8 mouse cellular contexts compared by ENCODE assay signal in genomic region chr7:92827981-92828380, GRCm38 (mm10). TPM values are rescaled to one million over a fixed set of nuclear protein-coding genes. Genes with fewer than 3 reads are reported as not detected.
DNase-seq lines count a peak whose midpoint lies in the region; ATAC-seq and TF ChIP-seq lines count a peak whose summit lies in the region.

No protein-coding gene starts in this region.

- peak; percentile 69 for TF ChIP-seq CTCF in midbrain, postnatal 0 days (IDR thresholded peaks at IDR 0.05)
- TF ChIP-seq CTCF in kidney, postnatal 0 days (IDR thresholded peaks at IDR 0.05; ENCODE audit: low read depth): peak; percentile 62; the same call in 1 of the 2 replicates

- H3K27ac ChIP-seq in hindbrain, embryonic 16.5 days (ENCODE audit: low read depth, low read length): no peak overlapping the region
- no peak overlapping the region for H3K27ac ChIP-seq in hindbrain, embryonic 10.5 days
- H3K27ac ChIP-seq in midbrain, postnatal 0 days (ENCODE audit: low read depth, low read length): no peak overlapping the region
- no peak overlapping the region for H3K27ac ChIP-seq in midbrain, embryonic 11.5 days (ENCODE audit: low read depth, low read length)
- H3K27ac ChIP-seq in kidney, postnatal 0 days: no peak overlapping the region

- H3K4me3 ChIP-seq in hindbrain, embryonic 16.5 days (ENCODE audit: low read length): no peak overlapping the region
- H3K4me3 ChIP-seq in hindbrain, embryonic 10.5 days: no peak overlapping the region
- H3K4me3 ChIP-seq in midbrain, postnatal 0 days (ENCODE audit: low read depth, low read length): no peak overlapping the region
- no peak overlapping the region for H3K4me3 ChIP-seq in midbrain, embryonic 11.5 days (ENCODE audit: low read depth, low read length)
- no peak overlapping the region for H3K4me3 ChIP-seq in kidney, postnatal 0 days (replicated peaks; ENCODE audit: low read depth, low read length)

- H3K4me2 ChIP-seq in hindbrain, embryonic 16.5 days (ENCODE audit: low read length): no peak overlapping the region
- H3K4me2 ChIP-seq in midbrain, postnatal 0 days (ENCODE audit: low read depth, low read length, poor library complexity, severe bottlenecking): no peak overlapping the region
- no peak overlapping the region for H3K4me2 ChIP-seq in midbrain, embryonic 11.5 days
- no peak overlapping the region for H3K4me2 ChIP-seq in kidney, postnatal 0 days (ENCODE audit: low read length)

- DNase-seq in hindbrain, embryonic 10.5 days (ENCODE audit: low spot score): no peak
- DNase-seq in midbrain, postnatal 0 days (ENCODE audit: low spot score): peak; percentile 63
- DNase-seq in midbrain, embryonic 11.5 days (ENCODE audit: low spot score, missing footprints): no peak
- DNase-seq in kidney, postnatal 0 days (ENCODE audit: low spot score): peak; percentile 61
- DNase-seq in testis, postnatal 14 days (ENCODE audit: low spot score): peak; percentile 19
- no peak for DNase-seq in urinary bladder, adult 2 months (ENCODE audit: low spot score)
- DNase-seq in right cerebral cortex, postnatal 14 days: no peak

- H3K9ac ChIP-seq in hindbrain, embryonic 16.5 days (ENCODE audit: low read depth, low read length): no peak overlapping the region
- H3K9ac ChIP-seq in midbrain, postnatal 0 days (replicated peaks; ENCODE audit: low read length, poor library complexity, severe bottlenecking): no peak overlapping the region
- no peak overlapping the region for H3K9ac ChIP-seq in midbrain, embryonic 11.5 days (ENCODE audit: low read length)
- H3K9ac ChIP-seq in kidney, postnatal 0 days (ENCODE audit: low read depth, low read length): no peak overlapping the region

- H3K36me3 ChIP-seq in hindbrain, embryonic 16.5 days (ENCODE audit: control insufficient read depth, insufficient read depth, low read length): peaks cover 3% of the 10 kb centered on the region; the same call in 1 of the 2 replicates
- H3K36me3 ChIP-seq in hindbrain, embryonic 10.5 days: 0 out of 2 replicates have a peak, but pooled peaks cover under 1% of the 10 kb centered on the region
- no peaks in the 10 kb centered on the region for H3K36me3 ChIP-seq in midbrain, postnatal 0 days (ENCODE audit: insufficient read depth, low read length)
- no peaks in the 10 kb centered on the region for H3K36me3 ChIP-seq in midbrain, embryonic 11.5 days (ENCODE audit: control insufficient read depth, insufficient read depth, low read length)
- H3K36me3 ChIP-seq in kidney, postnatal 0 days (ENCODE audit: insufficient read depth, low read length): no peaks in the 10 kb centered on the region

- H3K9me3 ChIP-seq in hindbrain, embryonic 16.5 days (ENCODE audit: control insufficient read depth, low read length): no peaks in the 10 kb centered on the region
- H3K9me3 ChIP-seq in hindbrain, embryonic 10.5 days: no peaks in the 10 kb centered on the region
- no peaks in the 10 kb centered on the region for H3K9me3 ChIP-seq in midbrain, postnatal 0 days (ENCODE audit: low read length)
- H3K9me3 ChIP-seq in midbrain, embryonic 11.5 days (ENCODE audit: control insufficient read depth, low read length): no peaks in the 10 kb centered on the region
- no peaks in the 10 kb centered on the region for H3K9me3 ChIP-seq in kidney, postnatal 0 days (replicated peaks; ENCODE audit: low read length)

- ATAC-seq in hindbrain, embryonic 16.5 days: peak; percentile 74; the same call in 1 of the 2 replicates
- ATAC-seq in midbrain, postnatal 0 days (ENCODE audit: low FRiP score): no peak
- no peak for ATAC-seq in midbrain, embryonic 11.5 days (ENCODE audit: low FRiP score)
- no peak for ATAC-seq in kidney, postnatal 0 days (replicated peaks; ENCODE audit: low FRiP score, low read depth)

- 46% methylated on average over 3 of the region's 3 CpGs for WGBS in hindbrain, embryonic 16.5 days
- 56% methylated on average over 3 of the region's 3 CpGs for WGBS in hindbrain, embryonic 10.5 days
- WGBS in midbrain, postnatal 0 days: 36% methylated on average over 3 of the region's 3 CpGs
- 60% methylated on average over 3 of the region's 3 CpGs for WGBS in midbrain, embryonic 11.5 days
- 50% methylated on average over 3 of the region's 3 CpGs for WGBS in kidney, postnatal 0 days

- H3K4me1 ChIP-seq in hindbrain, embryonic 16.5 days (ENCODE audit: control insufficient read depth, insufficient read depth, low read depth, low read length): no peaks in the 10 kb centered on the region
- no peaks in the 10 kb centered on the region for H3K4me1 ChIP-seq in hindbrain, embryonic 10.5 days (replicated peaks)
- H3K4me1 ChIP-seq in midbrain, postnatal 0 days (ENCODE audit: insufficient read depth, low read length): no peaks in the 10 kb centered on the region
- no peaks in the 10 kb centered on the region for H3K4me1 ChIP-seq in midbrain, embryonic 11.5 days (ENCODE audit: control insufficient read depth, insufficient read depth, low read length)
- H3K4me1 ChIP-seq in kidney, postnatal 0 days (replicated peaks; ENCODE audit: insufficient read depth, low read length): no peaks in the 10 kb centered on the region

- H3K27me3 ChIP-seq in hindbrain, embryonic 16.5 days (replicated peaks; ENCODE audit: control insufficient read depth, insufficient read depth, low read length): no peaks in the 10 kb centered on the region
- H3K27me3 ChIP-seq in hindbrain, embryonic 10.5 days (ENCODE audit: insufficient read depth, poor library complexity, severe bottlenecking): no peaks in the 10 kb centered on the region
- no peaks in the 10 kb centered on the region for H3K27me3 ChIP-seq in midbrain, postnatal 0 days (ENCODE audit: insufficient read depth, low read length)
- no peaks in the 10 kb centered on the region for H3K27me3 ChIP-seq in midbrain, embryonic 11.5 days (ENCODE audit: control insufficient read depth, insufficient read depth, low read length)
- H3K27me3 ChIP-seq in kidney, postnatal 0 days (ENCODE audit: insufficient read depth, low read length): no peaks in the 10 kb centered on the region

RNA-seq across cellular contexts. Expression of gene Ddias, which starts 46.1 kb away (rescaled TPM):
- 4.5 and 5.3 TPM in 2 replicates for polyA plus RNA-seq in hindbrain, embryonic 16.5 days (2015; fragmentation: Nextera tagmentation; extraction: Ambion mirVana)
- polyA plus RNA-seq in hindbrain, embryonic 10.5 days (2016; fragmentation: Nextera tagmentation; extraction: Ambion mirVana): 17.4 and 23.9 TPM in 2 replicates
- 3.4 and 3.7 TPM in 2 replicates for total RNA-seq in midbrain, postnatal 0 days (2014; rRNA removed)
- polyA plus RNA-seq in midbrain, postnatal 0 days (2015; fragmentation: Nextera tagmentation; extraction: Ambion mirVana): 2.2 and 2.4 TPM in 2 replicates
- 24.8 and 28.4 TPM in 2 replicates for polyA plus RNA-seq in midbrain, embryonic 11.5 days (2014; fragmentation: Nextera tagmentation; extraction: Ambion mirVana)
- polyA plus RNA-seq in kidney, postnatal 0 days (2015; fragmentation: Nextera tagmentation; extraction: Ambion mirVana): 6.2 and 7.2 TPM in 2 replicates
- 0.66 and 0.77 TPM in 2 replicates for polyA plus RNA-seq in urinary bladder, adult 2 months (2012; rRNA removed)

RNA-seq across cellular contexts. Expression of gene Prcp, which starts 46.3 kb away (rescaled TPM):
- 18.9 and 20.9 TPM in 2 replicates for polyA plus RNA-seq in hindbrain, embryonic 16.5 days (2015; fragmentation: Nextera tagmentation; extraction: Ambion mirVana)
- polyA plus RNA-seq in hindbrain, embryonic 10.5 days (2016; fragmentation: Nextera tagmentation; extraction: Ambion mirVana): 19.8 and 22.5 TPM in 2 replicates
- 20.1 and 22.1 TPM in 2 replicates for total RNA-seq in midbrain, postnatal 0 days (2014; rRNA removed)
- polyA plus RNA-seq in midbrain, postnatal 0 days (2015; fragmentation: Nextera tagmentation; extraction: Ambion mirVana): 12.8 and 14.3 TPM in 2 replicates
- polyA plus RNA-seq in midbrain, embryonic 11.5 days (2014; fragmentation: Nextera tagmentation; extraction: Ambion mirVana): 19.4 and 19.6 TPM in 2 replicates
- 21.9 and 24.6 TPM in 2 replicates for polyA plus RNA-seq in kidney, postnatal 0 days (2015; fragmentation: Nextera tagmentation; extraction: Ambion mirVana)
- polyA plus RNA-seq in urinary bladder, adult 2 months (2012; rRNA removed): 20.4 and 21.0 TPM in 2 replicates

Comparison
In these comparisons a context has a peak if more than half of its experiments do, and no peak if none do; other contexts are left out.
1. DNase-seq: peak in midbrain, postnatal 0 days (single experiment), kidney, postnatal 0 days (single experiment) and testis, postnatal 14 days (single experiment); none in hindbrain, embryonic 10.5 days (single experiment), midbrain, embryonic 11.5 days (single experiment), urinary bladder, adult 2 months (single experiment) and right cerebral cortex, postnatal 14 days (single experiment).